Mouse (Mus musculus) frontal cortex, postnatal 10 days (tissue): Measurements from ENCODE around the gene Caps2.
"Not testable (repeated sequence)": the region's sequence is repeated elsewhere in the genome, so short reads cannot be mapped to it uniquely, and the experiment has no call there.

ENCODE experiments used
- DNase-seq, 2 experiments: peaks; one replicate each; pipeline ENCODE4 v3.0.0; 2022; ENCODE audit warnings: low spot score in 2 of 2, mixed read lengths in 1 of 2

Gene Caps2

GRCm38 (mm10) chr10:112163168-112163766, at the start of gene Caps2:
Caps2 (plus strand) TSS chr10:112163621.
- no peak for DNase-seq

GRCm38 (mm10) chr10:112125090-112125489, 38.3 kb upstream of the Caps2 start:
- not testable (repeated sequence) for DNase-seq

GRCm38 (mm10) chr10:112127682-112128230, 35.7 kb upstream of the Caps2 start:
- DNase-seq, result not testable (repeated sequence)

- no peak for DNase-seq
Observed at GRCm38 (mm10) chr10:112132194-112132593, 31.2 kb upstream of the Caps2 start.

GRCm38 (mm10) chr10:112138050-112138870, 25.2 kb upstream of the Caps2 start:
- DNase-seq, result peak; percentile 16 to 34

GRCm38 (mm10) chr10:112138871-112139430, 24.5 kb upstream of the Caps2 start:
- DNase-seq, result no peak

- no peak for DNase-seq
Observed at GRCm38 (mm10) chr10:112139834-112140233, 23.6 kb upstream of the Caps2 start.

- peak; percentile 82 to 89 for DNase-seq
Observed at GRCm38 (mm10) chr10:112159882-112160560, 3.4 kb upstream of the Caps2 start, which contains the start of gene Glipr1l3. Glipr1l3 (minus strand) TSS chr10:112160327.

GRCm38 (mm10) chr10:112177027-112177426, 13.6 kb downstream of the Caps2 start:
- DNase-seq, result not testable (repeated sequence)

- not testable (repeated sequence) for DNase-seq
Observed at GRCm38 (mm10) chr10:112193919-112194318, 30.5 kb downstream of the Caps2 start.

GRCm38 (mm10) chr10:112203463-112203862, 40.0 kb downstream of the Caps2 start:
- DNase-seq, result peak; percentile 8 to 30

- no peak for DNase-seq
Observed at GRCm38 (mm10) chr10:112227073-112227472, 63.7 kb downstream of the Caps2 start.

- not testable (repeated sequence) for DNase-seq
Observed at GRCm38 (mm10) chr10:112229091-112229843, 65.8 kb downstream of the Caps2 start.

- not testable (repeated sequence) for DNase-seq
Observed at GRCm38 (mm10) chr10:112232733-112233132, 69.3 kb downstream of the Caps2 start.

- not testable (repeated sequence) for DNase-seq
Observed at GRCm38 (mm10) chr10:112235396-112235940, 72.0 kb downstream of the Caps2 start.

- no peak for DNase-seq
Observed at GRCm38 (mm10) chr10:112248273-112248672, 84.9 kb downstream of the Caps2 start.

GRCm38 (mm10) chr10:112263467-112263866, 100.0 kb downstream of the Caps2 start:
- no peak for DNase-seq
